Mouse (Mus musculus) liver, embryonic 12.5 days (tissue): ENCODE results near the gene Gm49395. TPM values are rescaled to one million over a fixed set of nuclear protein-coding genes. Genes with fewer than 3 reads are reported as not detected.
A peak's percentile ranks its signal among the peaks of the same experiment; 100 is the strongest.

Experiments
- ATAC-seq: fragments of 200-750 bp; cut with Nextera tagmentation; 2 replicates; pipeline ENCODE4 v1.8.0; 2017; ENCODE audit warnings: moderate number of reproducible peaks, mild to moderate bottlenecking, moderate library complexity
- H3K27ac ChIP-seq: fragments of 300-500 bp; sonication (generic); 2 replicates; pipeline ENCODE4 v1.5.1; 2016; ENCODE audit warnings: mild to moderate bottlenecking
- H3K27me3 ChIP-seq: fragments of 300-500 bp; sonication (generic); replicated peaks from 2 replicates; pipeline ENCODE4 v1.6.1; 2016; ENCODE audit warnings: mild to moderate bottlenecking, moderate library complexity
- H3K36me3 ChIP-seq: fragments of 300-500 bp; sonication (generic); 2 replicates; pipeline ENCODE4 v1.6.1; 2016; ENCODE audit warnings: mild to moderate bottlenecking, moderate library complexity
- H3K4me1 ChIP-seq: fragments of 300-500 bp; sonication (generic); 2 replicates; pipeline ENCODE4 v1.6.1; 2016
- H3K4me2 ChIP-seq: fragments of 300-500 bp; sonication (generic); 2 replicates; pipeline ENCODE4 v1.6.1; 2016; ENCODE audit warnings: mild to moderate bottlenecking, moderate library complexity
- H3K4me3 ChIP-seq: fragments of 300-500 bp; sonication (generic); 2 replicates; pipeline ENCODE4 v1.5.1; 2016; ENCODE audit warnings: mild to moderate bottlenecking, moderate library complexity
- H3K9ac ChIP-seq: fragments of 300-500 bp; sonication (generic); 2 replicates; pipeline ENCODE4 v1.6.1; 2016; ENCODE audit warnings: mild to moderate bottlenecking, moderate library complexity
- H3K9me3 ChIP-seq: fragments of 300-500 bp; sonication (generic); replicated peaks from 2 replicates; pipeline ENCODE4 v1.6.1; 2016; ENCODE audit warnings: mild to moderate bottlenecking, moderate library complexity
- WGBS: fragments of 180-500 bp; shearing (Covaris S2); methylation state at CpG from one replicate; pipeline ENCODE4 v1.1.7; 2016; ENCODE audit not compliant: insufficient replicate concordance; 5-methylcytosine and 5-hydroxymethylcytosine counted together
- polyA plus RNA-seq: library from polyadenylated mRNA; unstranded; fragments of >200 nt; fragmentation: Nextera tagmentation; extraction: Ambion mirVana; gene quantifications from 2 replicates; pipeline ENCODE4 v1.2.1, GENCODE M21; 2016

Gm49395 gene
- polyA plus RNA-seq, 1 experiment from 2014 or later: 2.6 TPM

DNA sequence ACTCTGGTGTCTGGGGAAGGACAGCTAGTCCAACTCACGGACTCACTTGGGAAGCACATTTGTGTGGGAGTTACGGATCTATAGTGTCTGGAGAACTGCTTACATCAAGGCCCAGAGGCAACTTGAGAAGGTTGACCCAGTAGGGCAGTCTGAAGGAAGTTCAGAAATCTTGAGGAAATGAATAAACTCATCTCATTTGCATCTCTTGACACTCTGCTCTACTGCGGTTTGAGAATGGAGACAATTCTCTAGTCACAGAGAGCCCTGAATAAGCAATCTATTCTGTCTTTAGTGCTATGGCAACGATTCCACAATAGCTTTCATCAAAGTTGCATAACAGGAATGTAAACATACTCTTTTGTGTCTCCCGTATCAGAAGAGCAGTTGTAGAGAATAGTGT lies 4.8 kb downstream of the Gm49395 start:
- no peak for ATAC-seq
- Histone ChIP-seq H3K36me3 (no peaks in the 10 kb centered on the region), H3K4me3 (no peak overlapping the region), H3K9me3 (no peaks in the 10 kb centered on the region), H3K9ac (no peak overlapping the region), H3K27me3 (peaks cover 28% of the 10 kb centered on the region), H3K4me1 (peaks cover 2% of the 10 kb centered on the region; the same call in 1 of the 2 replicates), H3K27ac (no peak overlapping the region), H3K4me2 (no peak overlapping the region)
- WGBS: 65% methylated on average over 5 of the region's 5 CpGs

DNA sequence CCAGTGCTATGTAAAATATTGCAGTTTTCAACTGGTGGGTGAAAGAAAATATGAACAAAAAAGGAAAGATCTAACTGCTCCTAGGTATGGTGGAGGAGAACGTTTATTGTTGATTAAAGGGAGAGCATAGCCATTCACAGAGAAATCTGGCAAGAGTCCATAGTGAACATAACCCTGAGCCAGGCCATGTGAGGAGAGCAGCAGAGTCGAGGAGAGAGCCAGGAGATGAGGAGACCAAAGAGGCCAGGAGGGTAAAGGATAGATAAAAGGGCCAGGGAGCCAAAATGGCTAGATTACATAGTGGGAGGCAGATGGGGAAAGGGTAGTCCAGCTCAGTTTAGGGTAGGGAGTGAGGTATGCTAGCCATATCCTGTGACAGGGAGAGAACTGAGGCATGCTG lies 5.5 kb downstream of the Gm49395 start:
- H3K4me3 ChIP-seq: no peak overlapping the region
- ATAC-seq: no peak
- no peak overlapping the region for H3K27ac ChIP-seq

DNA sequence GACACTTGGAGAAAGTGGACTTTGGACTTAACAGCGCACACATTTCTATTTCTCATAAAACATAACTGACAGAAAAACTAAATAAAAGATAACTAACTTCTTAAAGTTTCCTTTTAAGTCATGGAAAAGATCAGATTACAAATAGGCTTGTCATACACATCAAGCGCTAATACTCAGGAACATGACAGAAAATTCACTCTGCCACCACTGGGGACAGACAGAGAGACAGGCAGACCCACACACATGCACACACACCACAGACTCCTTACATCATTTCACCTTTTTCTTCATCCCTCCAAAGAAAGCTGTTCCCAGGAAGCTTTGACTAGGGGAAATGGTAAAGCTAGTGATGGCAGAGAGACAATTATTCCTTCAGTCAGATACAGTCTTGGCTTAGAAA lies 6.3 kb downstream of the Gm49395 start:
- Histone ChIP-seq H3K4me1 (peaks cover 15% of the 10 kb centered on the region), H3K27ac (no peak overlapping the region), H3K9me3 (no peaks in the 10 kb centered on the region), H3K4me3 (no peak overlapping the region), H3K9ac (no peak overlapping the region), H3K36me3 (no peaks in the 10 kb centered on the region), H3K4me2 (no peak overlapping the region), H3K27me3 (peaks cover 12% of the 10 kb centered on the region)
- 87% methylated on average over 2 of the region's 2 CpGs for WGBS
- no peak for ATAC-seq

More for the DNA sequence above, 5.5 kb downstream of the Gm49395 start:
- H3K36me3 ChIP-seq: no peaks in the 10 kb centered on the region
- no peak overlapping the region for H3K4me2 ChIP-seq
- H3K9me3 ChIP-seq: no peaks in the 10 kb centered on the region
- peaks cover 20% of the 10 kb centered on the region for H3K27me3 ChIP-seq
- no peak overlapping the region for H3K9ac ChIP-seq
- H3K4me1 ChIP-seq: peaks cover 9% of the 10 kb centered on the region
- 48% methylated on average over 2 of the region's 2 CpGs for WGBS

DNA sequence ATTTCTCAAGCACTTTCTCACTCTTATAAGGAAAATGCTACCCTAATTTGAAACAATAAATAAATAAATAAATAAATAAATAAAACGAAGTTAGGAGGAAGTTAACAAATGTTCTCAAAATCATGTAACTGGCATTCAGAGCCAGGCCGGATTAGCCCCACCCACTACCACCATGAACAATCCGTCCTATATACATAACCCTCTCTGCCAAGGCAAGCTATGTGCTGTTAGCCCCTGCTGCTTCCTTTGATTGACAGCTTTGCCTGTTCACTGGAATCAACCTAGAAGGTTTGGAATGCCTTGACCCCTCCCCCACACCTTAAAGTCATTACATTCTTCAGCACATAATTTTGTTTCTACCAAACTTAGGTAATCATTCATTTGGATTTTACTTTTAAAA lies 10.2 kb downstream of the Gm49395 start:
- Histone ChIP-seq H3K27ac (peak overlapping the region; percentile 98), H3K36me3 (peaks cover 25% of the 10 kb centered on the region), H3K4me3 (peak overlapping the region; percentile 86; the same call in 1 of the 2 replicates), H3K9ac (peak overlapping the region; percentile 95; the same call in 1 of the 2 replicates), H3K4me1 (peaks cover 41% of the 10 kb centered on the region), H3K4me2 (peak overlapping the region; percentile 97), H3K9me3 (no peaks in the 10 kb centered on the region), H3K27me3 (no peaks in the 10 kb centered on the region)
- ATAC-seq: no peak
- 41% methylated on average over 3 of the region's 3 CpGs for WGBS

DNA sequence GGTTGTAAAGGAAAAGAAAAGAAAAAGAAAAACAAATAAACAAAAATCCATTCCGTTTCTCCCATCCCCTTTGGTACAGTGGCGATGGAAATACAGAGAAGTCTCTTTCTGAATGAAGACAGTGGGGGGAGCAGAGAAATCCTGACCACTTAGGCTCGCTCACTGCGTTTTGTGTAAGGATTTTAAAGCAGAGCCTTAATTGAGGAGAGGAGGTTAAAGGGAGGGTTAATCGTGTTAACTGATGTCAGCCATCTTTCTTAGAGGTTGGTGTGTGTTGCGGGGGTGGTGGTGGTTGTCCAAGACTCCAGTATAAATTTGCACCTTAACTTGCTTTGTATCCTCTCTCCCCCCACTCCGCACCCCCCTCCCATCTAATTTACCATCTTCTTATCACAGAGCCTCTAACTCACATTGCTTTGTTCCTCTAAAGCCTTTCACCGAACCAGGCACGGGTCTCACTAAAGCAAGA lies 10.7 kb downstream of the Gm49395 start:
- ATAC-seq: peak; percentile 48
- Histone ChIP-seq H3K4me1 (peaks cover 41% of the 10 kb centered on the region), H3K27me3 (no peaks in the 10 kb centered on the region), H3K4me3 (peak overlapping the region; percentile 86), H3K9ac (peak overlapping the region; percentile 95), H3K36me3 (peaks cover 28% of the 10 kb centered on the region), H3K27ac (peak overlapping the region; percentile 98), H3K9me3 (no peaks in the 10 kb centered on the region), H3K4me2 (peak overlapping the region; percentile 97)
- 28% methylated on average over 9 of the region's 9 CpGs for WGBS

DNA sequence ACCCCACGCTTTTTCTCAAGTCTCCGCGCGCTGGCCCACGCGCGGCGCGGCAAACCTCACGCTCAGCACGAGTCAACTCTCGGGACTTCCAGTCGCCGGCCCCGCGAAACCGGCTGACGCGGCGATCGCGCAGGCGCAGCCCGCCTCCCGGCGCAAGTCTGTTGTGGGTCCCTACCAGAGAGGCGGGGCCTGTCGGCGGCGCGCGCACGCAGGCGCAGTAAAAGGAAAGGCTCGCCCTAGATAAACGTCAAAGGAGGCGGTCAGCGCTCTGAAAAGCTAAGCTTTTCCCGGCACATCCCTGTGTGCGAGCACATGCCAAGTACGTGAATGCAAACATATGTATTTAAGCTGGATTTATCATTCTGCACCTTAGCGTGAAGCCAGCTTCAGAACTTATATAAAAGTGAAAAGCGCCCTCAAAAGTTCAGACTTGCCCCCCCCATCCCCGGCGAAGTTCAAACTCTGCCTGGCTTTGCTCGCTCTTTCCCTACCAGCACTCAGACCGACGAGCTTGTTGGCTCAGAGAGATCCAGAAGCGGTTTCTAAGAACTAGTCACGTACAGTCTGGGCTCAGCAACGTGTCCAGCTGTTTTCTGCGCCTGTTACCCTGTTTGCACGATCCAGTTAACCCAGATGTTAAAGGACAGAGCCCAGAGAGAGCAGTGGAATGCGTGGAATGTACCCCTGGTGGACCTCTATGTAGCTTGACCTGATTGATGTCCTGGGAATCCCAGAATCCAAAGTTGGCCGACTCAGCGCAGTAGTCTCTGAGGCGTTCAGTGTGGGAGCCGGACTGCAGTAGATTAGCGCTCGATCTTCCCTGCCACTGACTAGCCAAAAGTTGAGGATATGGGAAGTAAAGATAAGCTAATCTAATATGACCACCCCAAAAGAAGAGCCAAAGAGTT lies 11.4 kb downstream of the Gm49395 start, which contains the start of gene Pelo:
Gene Pelo (minus strand): TSS at position 118 of the 908 bp plus-strand sequence.
- no peaks in the 10 kb centered on the region for H3K27me3 ChIP-seq
- H3K9me3 ChIP-seq: no peaks in the 10 kb centered on the region
- WGBS: under 1% methylated on average over 60 of the region's 60 CpGs
- H3K9ac ChIP-seq: peak within 1 kb of the TSS; percentile 95
- peak within 1 kb of the TSS; percentile 98 for H3K27ac ChIP-seq
- H3K36me3 ChIP-seq: peaks cover 35% of the 10 kb centered on the region
- ATAC-seq: peak; percentile 89
- peak within 1 kb of the TSS; percentile 97 for H3K4me2 ChIP-seq
- H3K4me1 ChIP-seq: peaks cover 41% of the 10 kb centered on the region
- peak within 1 kb of the TSS; percentile 86 for H3K4me3 ChIP-seq

DNA sequence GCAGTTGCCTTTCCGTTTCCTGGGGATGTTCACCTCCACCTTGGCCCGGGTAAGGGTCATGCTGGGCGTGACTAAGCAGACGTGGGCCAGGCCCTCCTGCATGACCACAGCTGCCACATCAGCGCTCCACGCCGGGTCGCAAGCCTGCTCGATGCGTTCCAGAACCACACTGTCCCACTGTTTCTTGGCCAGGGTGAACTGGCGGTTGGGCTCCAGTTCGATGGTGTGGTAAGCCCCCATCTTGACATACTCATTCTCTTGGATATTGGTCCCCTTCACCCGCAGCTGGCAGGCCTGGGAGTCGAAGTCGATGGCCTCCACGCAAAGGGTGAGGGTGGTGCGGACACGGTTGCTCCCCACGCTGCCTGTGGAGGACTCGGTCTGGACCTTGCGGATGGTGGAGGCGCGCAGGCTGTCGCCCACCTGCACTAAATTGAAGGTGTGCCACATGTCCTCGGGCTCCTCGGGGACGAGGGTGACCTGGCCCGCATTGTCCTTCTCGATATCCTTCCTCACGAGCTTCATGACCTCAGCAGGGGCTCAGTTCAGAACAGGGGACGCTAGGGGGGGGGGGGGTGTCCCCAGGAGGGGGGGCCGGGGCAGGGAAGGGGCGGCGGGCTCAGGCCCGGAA lies 12.2 kb downstream of the Gm49395 start:
- peak overlapping the region; percentile 97 for H3K4me2 ChIP-seq
- H3K4me3 ChIP-seq: peak overlapping the region; percentile 86
- H3K9ac ChIP-seq: peak overlapping the region; percentile 95
- no peaks in the 10 kb centered on the region for H3K9me3 ChIP-seq
- WGBS: 4% methylated on average over 34 of the region's 35 CpGs
- peaks cover 41% of the 10 kb centered on the region for H3K4me1 ChIP-seq
- H3K36me3 ChIP-seq: peaks cover 35% of the 10 kb centered on the region
- H3K27ac ChIP-seq: peak overlapping the region; percentile 98
- peak; percentile 55 for ATAC-seq
- H3K27me3 ChIP-seq: no peaks in the 10 kb centered on the region

DNA sequence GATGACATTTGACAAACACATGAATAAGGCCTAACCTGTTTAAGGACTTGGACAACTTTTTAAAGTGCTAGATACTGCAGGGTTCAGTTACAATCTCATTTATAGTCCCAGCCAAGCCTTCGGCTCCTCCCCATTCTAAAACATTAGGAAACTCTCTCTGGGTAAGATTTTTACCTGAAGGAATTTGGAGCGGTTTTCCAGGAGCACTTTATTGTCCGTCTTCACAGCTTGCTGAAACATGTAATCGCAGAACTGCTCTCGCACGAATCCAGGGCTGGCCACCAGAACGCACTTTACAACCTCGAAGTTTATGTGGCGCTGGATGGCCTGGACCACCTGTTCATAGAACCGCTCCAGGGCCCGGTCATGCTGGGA lies 12.7 kb downstream of the Gm49395 start:
- H3K36me3 ChIP-seq: peaks cover 35% of the 10 kb centered on the region
- H3K4me3 ChIP-seq: peak overlapping the region; percentile 86
- H3K4me1 ChIP-seq: peaks cover 41% of the 10 kb centered on the region
- H3K27ac ChIP-seq: peak overlapping the region; percentile 98
- H3K4me2 ChIP-seq: peak overlapping the region; percentile 97
- H3K9me3 ChIP-seq: no peaks in the 10 kb centered on the region
- H3K27me3 ChIP-seq: no peaks in the 10 kb centered on the region
- WGBS: 40% methylated on average over 11 of the region's 11 CpGs
- ATAC-seq: no peak
- peak overlapping the region; percentile 95 for H3K9ac ChIP-seq

DNA sequence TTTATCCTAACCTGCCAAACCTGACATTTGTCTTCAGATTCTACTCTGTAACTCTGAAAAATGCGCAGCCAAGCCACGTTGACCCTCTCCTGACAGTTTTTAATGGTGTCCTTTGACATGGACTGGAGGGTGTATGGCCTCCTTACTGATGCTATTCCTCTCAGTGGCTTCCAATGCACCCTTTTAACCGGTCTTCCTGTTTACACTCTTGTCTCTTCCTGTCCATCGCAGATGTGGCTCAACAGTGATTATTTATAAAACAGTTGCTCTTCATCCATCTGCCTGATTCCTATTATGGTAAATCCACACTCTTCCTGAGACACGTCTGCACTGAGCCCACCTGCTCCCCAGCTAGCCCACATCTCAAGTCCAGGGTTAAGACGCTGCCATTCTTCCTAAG lies 15.7 kb downstream of the Gm49395 start:
- H3K9ac ChIP-seq: no peak overlapping the region
- no peaks in the 10 kb centered on the region for H3K27me3 ChIP-seq
- no peaks in the 10 kb centered on the region for H3K9me3 ChIP-seq
- no peak overlapping the region for H3K4me3 ChIP-seq
- peaks cover 42% of the 10 kb centered on the region for H3K36me3 ChIP-seq
- no peak overlapping the region for H3K27ac ChIP-seq
- H3K4me2 ChIP-seq: no peak overlapping the region
- 62% methylated on average over 6 of the region's 6 CpGs for WGBS
- ATAC-seq: no peak
- peaks cover 30% of the 10 kb centered on the region for H3K4me1 ChIP-seq

DNA sequence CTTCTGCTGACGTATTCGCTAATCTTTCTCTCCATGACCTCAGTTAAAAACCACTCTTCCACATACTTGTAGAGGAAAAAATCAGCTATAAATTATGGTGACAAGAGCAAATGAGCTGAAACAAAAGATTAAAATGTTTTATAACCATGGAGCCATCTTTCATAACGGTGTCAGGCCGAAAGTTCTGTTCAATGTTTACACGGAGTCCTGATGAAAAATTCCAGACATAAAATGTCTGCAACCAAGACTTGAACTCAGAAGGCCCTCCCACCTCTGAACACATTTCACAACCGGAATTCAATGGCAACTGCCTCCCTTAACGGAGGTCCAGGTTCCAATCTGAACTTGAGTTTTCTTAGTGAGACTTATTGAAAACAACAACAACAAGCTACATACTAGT lies 19.4 kb downstream of the Gm49395 start:
- peaks cover 22% of the 10 kb centered on the region for H3K36me3 ChIP-seq
- H3K27ac ChIP-seq: no peak overlapping the region
- H3K27me3 ChIP-seq: no peaks in the 10 kb centered on the region
- no peaks in the 10 kb centered on the region for H3K9me3 ChIP-seq
- no peak for ATAC-seq
- H3K4me2 ChIP-seq: no peak overlapping the region
- peaks cover 6% of the 10 kb centered on the region for H3K4me1 ChIP-seq
- no peak overlapping the region for H3K4me3 ChIP-seq
- WGBS: 79% methylated on average over 7 of the region's 7 CpGs
- H3K9ac ChIP-seq: no peak overlapping the region

DNA sequence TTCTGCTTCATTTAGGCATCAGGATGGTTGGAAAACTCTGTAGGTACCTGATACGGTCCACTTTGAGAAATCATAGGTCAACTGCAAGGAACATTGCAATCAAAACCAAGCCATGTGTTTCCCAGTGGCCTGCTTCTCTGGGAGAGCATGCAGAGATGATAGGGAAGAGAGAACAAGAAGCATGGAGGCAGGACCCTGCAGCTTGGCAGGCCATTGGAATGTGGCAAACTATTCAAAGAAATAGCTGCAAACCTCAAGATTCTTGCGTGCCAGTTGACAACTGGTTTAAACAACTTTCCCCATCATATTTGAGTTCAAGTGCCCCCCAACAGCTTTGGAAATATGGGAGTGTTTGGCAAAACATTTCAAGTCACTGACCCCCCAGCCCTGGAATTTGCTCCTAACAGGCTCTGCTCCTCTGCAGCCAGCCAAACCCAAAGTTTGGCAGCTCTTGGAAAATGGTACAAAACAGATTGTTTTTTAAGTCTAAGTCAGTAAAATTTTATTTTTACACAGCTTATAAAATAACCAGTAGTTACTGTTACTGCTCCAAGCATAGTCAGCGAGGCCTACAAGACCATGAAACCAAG lies 21.6 kb downstream of the Gm49395 start:
- ATAC-seq: no peak
- peaks cover 6% of the 10 kb centered on the region; the same call in 1 of the 2 replicates for H3K36me3 ChIP-seq
- H3K4me1 ChIP-seq: no peaks in the 10 kb centered on the region; the same call in 1 of the 2 replicates
- no peaks in the 10 kb centered on the region for H3K9me3 ChIP-seq
- H3K4me3 ChIP-seq: no peak overlapping the region
- 77% methylated on average over 3 of the region's 3 CpGs for WGBS
- no peak overlapping the region for H3K27ac ChIP-seq
- no peak overlapping the region for H3K4me2 ChIP-seq
- no peak overlapping the region for H3K9ac ChIP-seq
- H3K27me3 ChIP-seq: no peaks in the 10 kb centered on the region
